ENCODE assay signal across 24 mouse cellular contexts in genomic region chrX:57506247-57506646, GRCm38 (mm10). TPM values are rescaled to one million over a fixed set of nuclear protein-coding genes. Genes with fewer than 3 reads are reported as not detected.
"Had no signal": no experiment of that assay in that cellular context is flagged by ENCODE, and none has a peak within 500 bp of the region (broad histone marks: within the 10 kb centered on the region; RNA-seq: fewer than 3 reads in every experiment).

No protein-coding gene starts in this region.

- H3K4me2 ChIP-seq: neural tube, embryonic 13.5 days; neural tube, embryonic 15.5 days; stomach, embryonic 15.5 days had no signal

- H3K4me1 ChIP-seq: neural tube, embryonic 15.5 days; stomach, embryonic 15.5 days had no signal

- H3K27me3 ChIP-seq: neural tube, embryonic 15.5 days had no signal

- H3K9ac ChIP-seq: neural tube, embryonic 13.5 days; neural tube, embryonic 15.5 days; stomach, embryonic 15.5 days had no signal

- H3K36me3 ChIP-seq: neural tube, embryonic 13.5 days; neural tube, embryonic 15.5 days; stomach, embryonic 15.5 days had no signal

- H3K9me3 ChIP-seq: neural tube, embryonic 13.5 days; neural tube, embryonic 15.5 days; stomach, embryonic 15.5 days had no signal

- DNase-seq: retina, postnatal 1 day; right cerebral cortex, adult 18-20 months; right cerebral cortex, postnatal 14 days; right cerebral cortex, postnatal 25 days; right cerebral cortex, postnatal 4 days; spleen, adult 18-20 months; thymus, adult 18-20 months; thymus, adult 2 months; thymus, postnatal 14 days; thymus, postnatal 25 days; thymus, postnatal 36 days; thymus, postnatal 4 days had no signal

- H3K27ac ChIP-seq: neural tube, embryonic 13.5 days; neural tube, embryonic 15.5 days; stomach, embryonic 15.5 days; stomach, postnatal 0 days had no signal

- H3K4me3 ChIP-seq: neural tube, embryonic 13.5 days; neural tube, embryonic 15.5 days; stomach, embryonic 15.5 days had no signal

RNA-seq across cellular contexts. Expression of gene Gpr101, which starts 2.7 kb away (rescaled TPM):
- total RNA-seq: neutrophil, adult 5-6 weeks had no signal
- polyA plus RNA-seq: small intestine, adult 2 months; spleen, adult 2 months; stomach, embryonic 14.5 days; stomach, embryonic 15.5 days; stomach, embryonic 16.5 days; stomach, postnatal 0 days; testis, adult 2 months; thymus, postnatal 0 days; urinary bladder, adult 2 months had no signal
